Mouse (Mus musculus) NIH3T3 (cell line): ENCODE measurements around the gene Ifitm2.

ENCODE experiments used
- DNase-seq: peaks from one replicate; pipeline ENCODE4 v3.0.0-alpha.2; 2012; ENCODE audit warnings: low read depth

Gene Ifitm2

GRCm38 (mm10) chr7:140967862-140968591 lies 12.2 kb upstream of the Ifitm2 start:
- no peak for DNase-seq

- DNase-seq = no peak
These were observed 11.1 kb upstream of the Ifitm2 start, which contains the start of gene Ifitm1 for GRCm38 (mm10) chr7:140966921-140967320. Ifitm1 (plus strand) TSS chr7:140967221.

- no peak for DNase-seq
These were observed 6.9 kb upstream of the Ifitm2 start for GRCm38 (mm10) chr7:140962733-140963132.

- DNase-seq = no peak
These were observed 5.6 kb upstream of the Ifitm2 start for GRCm38 (mm10) chr7:140961416-140961815.

DNA sequence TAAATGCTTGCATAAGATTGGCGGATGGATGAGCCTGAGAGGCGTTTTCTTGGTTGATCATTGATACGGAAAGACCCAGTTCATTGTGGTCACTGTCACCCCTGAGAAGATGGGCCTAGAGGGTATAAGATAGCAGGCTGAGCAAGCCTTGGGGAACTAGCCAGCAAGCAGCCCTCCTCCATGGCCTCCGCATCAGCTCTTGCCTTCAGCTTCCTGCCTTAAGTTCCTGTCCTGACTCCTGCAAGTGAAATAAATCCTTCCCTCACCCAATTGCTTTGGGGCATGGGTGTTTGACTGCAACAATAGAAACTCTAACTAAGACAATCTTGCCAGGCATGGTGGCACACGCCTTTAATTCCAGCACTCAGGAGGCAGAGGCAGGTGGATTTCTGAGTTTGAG lies 4.2 kb upstream of the Ifitm2 start:
- no peak for DNase-seq

GRCm38 (mm10) chr7:140959181-140959901 lies 3.6 kb upstream of the Ifitm2 start:
- DNase-seq = peak; percentile 82

GRCm38 (mm10) chr7:140956556-140956869 lies 726 bp upstream of the Ifitm2 start:
- no peak for DNase-seq

DNA sequence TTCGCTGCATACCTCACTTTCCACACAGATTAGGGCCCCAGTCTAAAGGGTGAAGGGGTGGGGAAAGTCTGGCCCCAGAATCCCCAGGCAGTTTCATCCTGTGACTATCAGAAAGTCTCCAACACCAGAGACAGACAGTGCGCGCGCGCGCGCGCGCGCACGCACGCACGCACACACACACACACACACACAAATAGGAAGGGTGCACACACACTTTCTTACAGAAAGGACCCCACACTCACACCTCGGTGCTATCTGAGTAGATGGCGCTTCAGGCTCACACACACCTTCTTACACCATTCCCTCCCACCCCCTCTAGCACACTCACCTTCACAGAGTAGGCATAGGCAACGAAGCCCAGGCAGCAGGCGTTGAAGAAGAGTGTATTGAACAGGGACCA lies 445 bp downstream of the Ifitm2 start:
- DNase-seq = peak; percentile 71

DNA sequence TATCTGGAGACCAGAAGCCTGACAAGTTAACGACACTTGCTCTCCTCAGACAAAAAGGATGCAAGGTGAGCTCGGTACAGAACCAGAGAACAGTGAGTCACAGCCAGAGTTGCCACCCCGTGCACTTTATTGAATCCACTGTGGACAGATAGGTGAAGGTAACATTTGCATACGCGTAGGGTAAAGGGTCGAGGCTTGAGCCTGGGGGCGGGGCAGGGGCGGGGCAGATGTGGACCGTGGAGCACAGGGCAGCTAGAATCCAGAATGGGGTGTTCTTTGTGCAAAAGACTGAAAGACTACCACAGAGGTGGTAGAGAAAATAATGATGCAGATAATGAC lies 1.1 kb downstream of the Ifitm2 start:
- peak; percentile 51 for DNase-seq

DNA sequence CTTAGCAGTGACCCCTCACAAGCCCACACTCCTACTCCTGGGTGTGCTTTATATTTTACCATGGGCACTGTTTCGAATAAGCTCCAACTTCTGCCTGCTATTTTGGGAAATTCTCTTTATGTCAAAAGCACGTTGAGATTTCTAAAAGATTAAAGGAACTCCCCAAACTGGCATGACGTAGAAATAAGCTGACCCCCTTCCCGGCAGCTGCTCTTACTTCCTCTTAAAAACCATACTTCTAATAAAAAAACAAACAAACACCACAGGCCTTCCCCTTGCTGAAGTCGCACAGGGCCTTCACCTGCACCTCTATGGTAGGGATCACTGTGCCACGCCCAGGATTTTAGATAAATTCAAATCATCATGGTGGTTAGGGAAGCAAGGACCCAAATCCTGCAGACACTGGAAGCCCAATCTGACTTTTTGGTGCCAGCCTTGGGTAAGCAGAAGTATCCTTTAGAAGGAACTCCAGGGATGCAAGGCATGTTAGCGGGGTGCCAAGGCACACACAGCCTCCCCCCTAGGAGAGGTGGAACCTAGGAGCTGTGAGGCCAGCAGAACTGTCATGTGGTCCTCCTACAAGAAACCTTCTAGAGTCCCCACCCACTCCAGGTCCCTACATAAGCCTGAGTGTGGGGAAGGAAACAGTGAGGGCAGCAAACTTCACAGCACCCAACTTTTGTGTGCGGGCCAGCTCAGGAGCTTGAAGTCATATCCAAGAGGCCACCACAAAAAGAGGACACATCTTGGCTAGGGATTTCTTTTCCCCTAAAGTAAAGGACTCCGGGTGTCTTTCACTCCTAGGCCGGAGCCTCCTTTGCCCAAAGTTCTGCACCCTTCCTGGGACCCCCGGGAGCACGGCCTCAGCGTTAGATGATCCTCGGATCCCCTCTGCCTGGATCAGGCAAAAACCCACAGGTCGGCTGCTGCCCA lies 1.7 kb downstream of the Ifitm2 start:
- DNase-seq = peak; percentile 45

GRCm38 (mm10) chr7:140953133-140953532 lies 2.7 kb downstream of the Ifitm2 start:
- DNase-seq = no peak

DNA sequence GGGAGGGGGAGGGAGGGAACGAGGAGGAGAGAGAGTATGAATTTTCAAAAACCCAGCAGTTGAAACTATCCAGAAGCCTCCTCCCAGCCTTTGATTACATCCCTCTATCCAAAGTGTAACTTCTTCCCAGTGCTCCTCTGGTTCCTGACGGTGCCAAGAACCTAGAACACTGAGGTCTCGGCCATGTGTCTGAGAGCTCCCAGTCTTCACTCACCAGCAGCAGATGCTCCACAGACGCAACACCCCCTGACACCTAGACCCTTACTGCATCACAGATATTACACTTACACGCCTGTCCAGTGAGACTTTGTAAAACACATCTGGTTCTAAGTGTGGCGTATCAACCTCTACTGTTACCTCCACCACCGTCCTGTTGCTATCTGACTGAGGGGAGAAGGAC lies 3.3 kb downstream of the Ifitm2 start:
- DNase-seq = no peak

DNA sequence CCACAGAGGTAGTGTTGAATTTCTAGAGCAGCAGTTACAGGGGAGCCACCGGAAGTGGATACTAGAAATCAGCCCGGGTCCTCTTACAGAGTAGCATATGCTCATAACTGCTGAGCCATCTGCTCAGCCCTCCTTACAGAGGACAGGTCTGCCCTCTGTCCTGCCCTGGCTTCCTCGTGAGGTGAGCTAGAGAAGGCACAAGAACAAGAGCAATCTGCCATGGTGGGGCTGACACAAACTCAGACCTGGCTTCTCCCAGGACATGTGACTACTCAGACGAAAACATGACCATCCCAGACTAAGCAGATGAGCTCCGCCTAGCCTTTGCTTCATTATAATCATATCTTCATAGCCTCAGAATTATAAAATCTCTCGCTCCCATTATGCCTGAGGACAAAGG lies 4.0 kb downstream of the Ifitm2 start:
- no peak for DNase-seq

GRCm38 (mm10) chr7:140951051-140951450 lies 4.7 kb downstream of the Ifitm2 start:
- DNase-seq = no peak

DNA sequence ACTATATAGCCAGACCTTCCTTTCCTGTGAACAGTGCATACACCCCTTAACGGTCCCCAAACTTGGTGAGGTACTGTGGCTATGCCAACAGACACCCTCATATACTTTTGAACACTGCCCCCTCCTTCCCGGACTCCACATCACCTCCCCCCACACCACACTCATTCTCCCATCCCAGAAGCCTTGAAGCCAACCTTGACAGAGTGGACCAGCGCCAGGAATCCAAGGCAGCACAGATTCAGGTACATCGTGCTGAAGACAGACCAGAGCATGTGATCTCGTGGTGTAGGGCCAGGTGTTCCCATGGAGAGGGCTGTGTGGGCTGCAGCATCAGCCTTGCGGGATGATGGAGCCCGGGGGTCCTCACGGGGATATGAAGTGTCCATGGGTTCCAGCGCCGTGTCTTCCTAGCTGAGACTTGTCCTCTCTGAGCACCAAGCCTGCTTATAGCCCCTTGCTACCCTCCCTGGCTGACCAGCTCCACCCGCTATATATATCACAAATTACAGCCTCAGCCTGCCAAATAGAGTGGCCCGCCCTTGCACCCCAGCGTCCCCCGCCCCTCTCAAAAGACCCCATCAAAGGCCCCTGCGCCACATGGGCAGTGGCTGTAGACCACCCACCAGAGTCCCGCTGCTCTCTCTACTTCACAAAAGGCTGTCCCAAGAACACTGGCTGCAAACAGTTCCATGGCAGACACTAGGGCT lies 5.8 kb downstream of the Ifitm2 start, which contains the start of gene Ifitm5:
Ifitm5 (minus strand) TSS at position 468 of the 707 bp plus-strand sequence.
- DNase-seq = no peak

- DNase-seq = no peak
These were observed 6.5 kb downstream of the Ifitm2 start for GRCm38 (mm10) chr7:140949255-140949654.

DNA sequence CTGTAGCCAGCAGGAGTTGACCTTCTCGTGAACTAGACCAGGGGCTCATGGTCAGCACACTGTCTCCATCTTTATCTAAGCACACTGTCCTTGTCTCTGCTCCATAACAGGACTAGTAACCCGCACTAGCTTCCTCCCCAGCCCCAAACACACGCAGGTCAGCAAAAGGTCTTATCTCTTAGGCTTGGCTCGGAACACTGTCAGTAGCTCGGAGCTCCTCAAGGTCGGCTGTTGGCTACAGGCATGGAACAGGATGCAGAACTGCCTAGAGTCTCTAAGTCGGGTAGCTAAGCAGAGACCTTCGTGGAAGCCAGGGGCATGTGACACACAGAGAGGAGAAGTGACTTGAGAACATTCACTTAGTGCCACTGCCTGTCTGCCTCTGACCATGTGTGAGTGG lies 7.6 kb downstream of the Ifitm2 start:
- no peak for DNase-seq

DNA sequence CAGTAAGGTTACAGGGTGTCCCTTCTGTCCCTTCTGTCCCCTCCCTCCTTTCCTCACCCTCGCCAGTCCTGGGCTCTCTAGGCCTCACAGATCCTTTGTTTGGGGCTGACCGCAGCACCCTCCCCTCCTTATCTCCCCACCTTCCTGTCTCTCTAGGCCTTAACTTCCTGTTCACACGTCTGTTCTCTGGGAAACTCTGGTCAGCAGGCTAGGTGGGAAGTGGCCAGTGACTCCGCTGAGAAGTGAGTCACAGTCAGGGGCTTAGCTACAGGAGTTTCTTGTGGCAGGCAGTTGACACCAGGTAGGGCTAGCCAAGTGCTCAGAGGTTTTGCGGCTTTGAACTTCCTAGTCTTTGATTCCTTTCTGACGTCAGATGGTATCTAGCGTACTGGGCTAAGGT lies 8.8 kb downstream of the Ifitm2 start:
- no peak for DNase-seq

GRCm38 (mm10) chr7:140946311-140946710 lies 9.5 kb downstream of the Ifitm2 start:
- no peak for DNase-seq

GRCm38 (mm10) chr7:140945247-140945646 lies 10.5 kb downstream of the Ifitm2 start:
- DNase-seq = no peak

- DNase-seq = no peak
These were observed 11.6 kb downstream of the Ifitm2 start for GRCm38 (mm10) chr7:140944236-140944635.

GRCm38 (mm10) chr7:140943356-140943755 lies 12.4 kb downstream of the Ifitm2 start:
- DNase-seq = no peak
